Comparison of ENCODE assay signal across 27 mouse cellular contexts in the genomic region with DNA sequence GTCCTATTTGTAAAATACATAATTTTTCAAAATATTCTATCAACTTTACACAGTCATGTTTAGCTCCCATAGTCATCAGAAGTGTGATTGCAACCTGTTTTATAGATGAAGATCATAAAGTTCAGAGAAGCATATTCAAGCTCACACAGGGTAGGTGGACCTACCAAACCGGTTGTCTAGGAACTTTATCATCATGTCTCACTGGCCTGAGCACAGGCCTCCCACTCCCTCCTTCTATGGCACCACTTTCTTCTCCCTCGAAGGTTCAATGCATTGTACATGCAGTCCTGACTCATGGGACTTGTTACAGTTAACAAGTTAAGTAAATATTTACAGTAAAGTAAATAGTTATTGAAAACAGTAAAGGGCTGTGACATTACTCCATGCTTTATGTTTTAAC.
DNase-seq lines count a peak whose midpoint lies in the region; ATAC-seq and TF ChIP-seq lines count a peak whose summit lies in the region.
"Had no signal": no experiment of that assay in that cellular context is flagged by ENCODE, and none has a peak within 500 bp of the region (broad histone marks: within the 10 kb centered on the region; RNA-seq: fewer than 3 reads in every experiment).

No protein-coding gene starts in this region.

- H3K27ac ChIP-seq in intestine, embryonic 15.5 days = no peak overlapping the region
- H3K27ac ChIP-seq in stomach, postnatal 0 days (replicated peaks) = no peak overlapping the region
- H3K27ac ChIP-seq: embryonic facial prominence, embryonic 12.5 days; embryonic facial prominence, embryonic 15.5 days; forebrain, embryonic 12.5 days; heart, embryonic 15.5 days; hindbrain, embryonic 10.5 days; hindbrain, embryonic 13.5 days had no signal

- ATAC-seq in intestine, embryonic 15.5 days = peak; percentile 92
- ATAC-seq in stomach, postnatal 0 days (ENCODE audit: low FRiP score, low TSS enrichment) = peak; percentile 95
- no peak for ATAC-seq in granulocyte monocyte progenitor cell, adult 5-6 weeks (replicated peaks; ENCODE audit: poor library complexity, severe bottlenecking)
- ATAC-seq: CD4-positive, CD25-positive, alpha-beta regulatory T cell, adult 4 months; forebrain, embryonic 16.5 days; hindbrain, embryonic 16.5 days had no signal

- 32% methylated on average over 2 of the region's 2 CpGs for WGBS in intestine, embryonic 15.5 days
- WGBS in large intestine, adult 2 months = 14% methylated on average over 2 of the region's 2 CpGs
- 15% methylated on average over 2 of the region's 2 CpGs for WGBS in stomach, postnatal 0 days

- no peaks in the 10 kb centered on the region for H3K4me1 ChIP-seq in intestine, embryonic 15.5 days (replicated peaks)
- peaks cover 2% of the 10 kb centered on the region; the same call in 1 of the 2 replicates for H3K4me1 ChIP-seq in stomach, postnatal 0 days (replicated peaks; ENCODE audit: control insufficient read depth, insufficient read depth)
- H3K4me1 ChIP-seq: embryonic facial prominence, embryonic 12.5 days; embryonic facial prominence, embryonic 15.5 days; heart, embryonic 12.5 days; heart, embryonic 15.5 days; hindbrain, embryonic 13.5 days had no signal

- no peaks in the 10 kb centered on the region for H3K27me3 ChIP-seq in intestine, embryonic 15.5 days (replicated peaks)
- H3K27me3 ChIP-seq in stomach, postnatal 0 days (ENCODE audit: control insufficient read depth, insufficient read depth, low read length) = no peaks in the 10 kb centered on the region
- H3K27me3 ChIP-seq: embryonic facial prominence, embryonic 12.5 days; embryonic facial prominence, embryonic 15.5 days; forebrain, embryonic 12.5 days; heart, embryonic 12.5 days; heart, embryonic 15.5 days; hindbrain, embryonic 13.5 days had no signal

- H3K36me3 ChIP-seq in intestine, embryonic 15.5 days = no peaks in the 10 kb centered on the region
- no peaks in the 10 kb centered on the region for H3K36me3 ChIP-seq in stomach, postnatal 0 days (ENCODE audit: control insufficient read depth, insufficient read depth, low read length)
- H3K36me3 ChIP-seq: embryonic facial prominence, embryonic 12.5 days; embryonic facial prominence, embryonic 15.5 days; forebrain, embryonic 12.5 days; heart, embryonic 12.5 days; heart, embryonic 15.5 days; hindbrain, embryonic 10.5 days; hindbrain, embryonic 13.5 days had no signal

- peak; percentile 54 for DNase-seq in gonadal fat pad, adult 2 months (ENCODE audit: low read depth)
- DNase-seq in large intestine, adult 2 months (ENCODE audit: low read depth, low spot score) = peak; percentile 25
- no peak for DNase-seq in stomach, postnatal 0 days (ENCODE audit: low spot score)
- no peak for DNase-seq in ovary, postnatal 36 days (ENCODE audit: low spot score)
- no peak for DNase-seq in thymus, postnatal 10 days (ENCODE audit: low spot score in 2 of 2)
- DNase-seq: adrenal gland, adult 2 months; adrenal gland, postnatal 25 days; cerebellum, adult 11-12 months; cerebellum, adult 8-10 months; cerebellum, postnatal 25 days; gastrocnemius, postnatal 10 days; gastrocnemius, postnatal 36 days; heart, adult 18-20 months; heart, postnatal 10 days; heart, postnatal 36 days had no signal

- H3K4me2 ChIP-seq in intestine, embryonic 15.5 days (replicated peaks) = no peak overlapping the region
- no peak overlapping the region for H3K4me2 ChIP-seq in stomach, postnatal 0 days (replicated peaks; ENCODE audit: low read depth)
- H3K4me2 ChIP-seq: embryonic facial prominence, embryonic 12.5 days; embryonic facial prominence, embryonic 15.5 days; forebrain, embryonic 12.5 days; heart, embryonic 12.5 days; heart, embryonic 15.5 days; hindbrain, embryonic 13.5 days had no signal

- no peak for TF ChIP-seq CTCF in stomach, postnatal 0 days (IDR thresholded peaks at IDR 0.05; ENCODE audit: low read depth)

- TF ChIP-seq EP300 in stomach, postnatal 0 days (optimal IDR thresholded peaks at IDR 0.05) = no peak

- H3K9ac ChIP-seq in intestine, embryonic 15.5 days = no peak overlapping the region
- H3K9ac ChIP-seq in stomach, postnatal 0 days (ENCODE audit: low read length) = no peak overlapping the region
- H3K9ac ChIP-seq: embryonic facial prominence, embryonic 12.5 days; embryonic facial prominence, embryonic 15.5 days; forebrain, embryonic 12.5 days; heart, embryonic 12.5 days; heart, embryonic 15.5 days; hindbrain, embryonic 13.5 days had no signal

- no peak overlapping the region for H3K4me3 ChIP-seq in intestine, embryonic 15.5 days (replicated peaks)
- H3K4me3 ChIP-seq in stomach, postnatal 0 days (ENCODE audit: low read depth, low read length) = no peak overlapping the region
- H3K4me3 ChIP-seq: embryonic facial prominence, embryonic 12.5 days; embryonic facial prominence, embryonic 15.5 days; forebrain, embryonic 12.5 days; heart, embryonic 12.5 days; heart, embryonic 15.5 days; hindbrain, embryonic 10.5 days; hindbrain, embryonic 13.5 days had no signal

- no peaks in the 10 kb centered on the region for H3K9me3 ChIP-seq in intestine, embryonic 15.5 days
- H3K9me3 ChIP-seq in stomach, postnatal 0 days (ENCODE audit: control insufficient read depth, low read length) = no peaks in the 10 kb centered on the region
- H3K9me3 ChIP-seq: embryonic facial prominence, embryonic 12.5 days; embryonic facial prominence, embryonic 15.5 days; forebrain, embryonic 12.5 days; heart, embryonic 15.5 days; hindbrain, embryonic 10.5 days; hindbrain, embryonic 13.5 days had no signal

Comparison
In these comparisons a context has a peak if more than half of its experiments do, and no peak if none do; other contexts are left out.
1. DNase-seq: peak in gonadal fat pad, adult 2 months (single experiment) and large intestine, adult 2 months (single experiment); none in stomach, postnatal 0 days (single experiment), ovary, postnatal 36 days (single experiment) and thymus, postnatal 10 days (0 of 2).